Mouse (Mus musculus) heart, adult 11 months (tissue): ENCODE measurements around the gene Ribc2.

Experiments used
- DNase-seq: peaks from one replicate; pipeline ENCODE4 v3.0.0; 2022

The Ribc2 gene

GRCm38 (mm10) chr15:85179528-85180180 is 47.8 kb downstream of the Ribc2 start:
- DNase-seq: peak; percentile 94

DNA sequence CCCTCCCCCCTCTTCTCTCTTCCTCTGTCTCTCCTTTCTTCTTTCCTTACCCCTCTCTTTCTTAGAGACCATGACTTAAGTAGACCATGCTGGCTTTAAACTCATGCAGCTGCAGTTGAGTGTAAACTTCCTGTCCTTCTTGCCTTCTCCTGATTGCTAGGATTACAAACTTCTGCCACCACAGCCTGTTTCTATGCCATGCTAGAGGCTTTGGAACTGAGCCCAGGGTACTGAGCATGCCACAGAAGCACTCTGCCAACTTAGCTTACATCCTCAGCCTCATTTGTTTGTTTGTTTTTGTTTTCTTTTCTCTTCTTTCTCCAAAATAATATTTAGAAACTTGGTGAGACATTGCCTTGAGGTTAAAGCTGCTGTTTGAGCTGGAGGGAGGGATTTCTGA is 48.5 kb downstream of the Ribc2 start:
- DNase-seq: no peak

- peak; percentile 93 for DNase-seq
Observed at GRCm38 (mm10) chr15:85182063-85182462, 50.2 kb downstream of the Ribc2 start.

DNA sequence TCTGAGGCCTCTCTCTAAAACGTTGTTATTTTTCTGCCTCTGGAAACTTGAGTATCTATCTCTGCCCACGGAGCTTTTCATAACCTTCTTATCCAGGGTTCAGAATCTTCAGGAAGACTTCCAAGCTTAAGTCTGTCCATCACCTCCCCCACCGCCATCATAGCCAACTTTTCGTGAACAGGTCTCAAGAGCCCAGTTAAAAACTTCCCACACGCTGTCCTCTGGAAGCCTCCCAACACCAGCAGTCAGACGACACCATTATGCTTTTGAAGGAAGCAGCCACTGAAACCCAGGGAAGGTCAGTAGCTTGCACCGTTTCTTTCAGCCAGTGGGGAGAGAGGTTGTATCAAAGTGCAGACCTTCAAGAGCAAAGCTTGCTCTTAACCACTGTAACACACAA is 55.0 kb downstream of the Ribc2 start:
- DNase-seq: peak; percentile 95

DNA sequence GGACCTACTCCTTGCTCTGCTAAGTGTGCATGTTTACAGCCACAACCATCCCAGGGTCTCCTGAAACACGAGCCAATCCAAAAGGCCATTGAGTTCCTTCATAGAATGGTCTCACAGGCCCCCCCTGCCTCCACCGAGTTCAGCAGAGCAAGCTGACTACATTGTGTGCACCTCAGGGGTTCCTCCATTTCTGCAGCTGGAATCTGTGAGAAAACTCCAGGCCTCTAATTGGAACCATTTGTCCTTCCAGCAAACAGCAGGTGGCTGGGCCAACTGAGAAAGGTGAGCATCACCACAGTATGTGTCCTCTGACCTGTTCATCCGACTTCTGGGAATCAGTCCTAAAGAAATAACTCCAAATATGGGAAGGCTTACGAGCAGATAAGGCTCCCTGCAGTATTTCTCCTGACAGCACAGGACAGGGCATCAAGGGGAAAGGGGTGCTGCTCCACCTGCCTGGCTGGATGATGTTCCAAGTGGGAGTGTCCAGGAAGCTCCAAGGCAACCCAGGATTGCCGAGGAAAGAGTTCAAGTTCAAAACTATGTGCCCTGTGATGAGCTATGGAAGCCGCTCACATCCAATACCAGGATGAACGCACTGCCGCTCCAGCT is 56.4 kb downstream of the Ribc2 start:
- DNase-seq: no peak
